Mouse (Mus musculus): Measurements from ENCODE around the gene Kcnq1.

GRCm38 (mm10) chr7:143106062-143106461 is at the start of gene Kcnq1:
- no peak for TF ChIP-seq TAL1 (IDR thresholded peaks at IDR 0.05; ENCODE audit: low read length)
- no peak for TF ChIP-seq GATA1 (IDR thresholded peaks at IDR 0.05; ENCODE audit: low read length)
